Mouse (Mus musculus): ENCODE data around the gene Nol7.

Gene Nol7

GRCm38 (mm10) chr13:43398297-43399080 lies at the start of gene Nol7:
Nol7 (plus strand) TSS chr13:43398390.
- peak; percentile 95 to 96 for DNase-seq

GRCm38 (mm10) chr13:43349376-43349775 lies 48.8 kb upstream of the Nol7 start:
- peak in 1 of 2 experiments; percentile 25 for DNase-seq

GRCm38 (mm10) chr13:43350489-43351169 lies 47.6 kb upstream of the Nol7 start:
- DNase-seq: peak; percentile 32 to 59

GRCm38 (mm10) chr13:43353356-43353755 lies 44.8 kb upstream of the Nol7 start:
- no peak for DNase-seq

GRCm38 (mm10) chr13:43354362-43354761 lies 43.8 kb upstream of the Nol7 start:
- no peak for DNase-seq

- DNase-seq: no peak
Observed at GRCm38 (mm10) chr13:43356346-43357125, 41.7 kb upstream of the Nol7 start.

GRCm38 (mm10) chr13:43360534-43360933 lies 37.7 kb upstream of the Nol7 start:
- no peak for DNase-seq

- DNase-seq: peak in 1 of 2 experiments; percentile 21
Observed at GRCm38 (mm10) chr13:43362353-43362752, 35.8 kb upstream of the Nol7 start.

- peak; percentile 92 to 93 for DNase-seq
Observed at GRCm38 (mm10) chr13:43364985-43365824, 33.0 kb upstream of the Nol7 start, which contains the start of gene Sirt5. Sirt5 (plus strand) TSS chr13:43365496.

GRCm38 (mm10) chr13:43365825-43366184 lies 32.4 kb upstream of the Nol7 start:
- no peak for DNase-seq

GRCm38 (mm10) chr13:43370063-43370462 lies 28.1 kb upstream of the Nol7 start:
- DNase-seq: no peak

GRCm38 (mm10) chr13:43372892-43373291 lies 25.3 kb upstream of the Nol7 start:
- no peak for DNase-seq

- DNase-seq: no peak
Observed at GRCm38 (mm10) chr13:43374205-43374604, 24.0 kb upstream of the Nol7 start.

GRCm38 (mm10) chr13:43374918-43375432 lies 23.2 kb upstream of the Nol7 start:
- no peak for DNase-seq

- DNase-seq: no peak
Observed at GRCm38 (mm10) chr13:43379989-43380388, 18.2 kb upstream of the Nol7 start.

GRCm38 (mm10) chr13:43385321-43385720 lies 12.9 kb upstream of the Nol7 start:
- DNase-seq: no peak

GRCm38 (mm10) chr13:43397700-43398296 lies 392 bp upstream of the Nol7 start:
- no peak for DNase-seq

- no peak for DNase-seq
Observed at GRCm38 (mm10) chr13:43399576-43399975, 1.4 kb downstream of the Nol7 start.

- no peak for DNase-seq
Observed at GRCm38 (mm10) chr13:43412311-43412710, 14.1 kb downstream of the Nol7 start.

GRCm38 (mm10) chr13:43413611-43414010 lies 15.4 kb downstream of the Nol7 start:
- DNase-seq: no peak

GRCm38 (mm10) chr13:43415249-43415648 lies 17.1 kb downstream of the Nol7 start:
- no peak for DNase-seq

- no peak for DNase-seq
Observed at GRCm38 (mm10) chr13:43428436-43428835, 30.2 kb downstream of the Nol7 start.
